Mouse (Mus musculus) macrophage (primary cell): ENCODE data around the gene Ppp2r5a. TPM values are rescaled to one million over a fixed set of nuclear protein-coding genes. Genes with fewer than 3 reads are reported as not detected.

Experiments used
- H3K27ac ChIP-seq: fragments of 350-480 bp; formaldehyde crosslinking; 2 replicates; pipeline ENCODE4 v1.9.0; 2021
- H3K36me3 ChIP-seq: fragments of 350-480 bp; formaldehyde crosslinking; 2 replicates; pipeline ENCODE4 v1.9.0; 2021; ENCODE audit errors: inconsistent target
- H3K4me3 ChIP-seq: fragments of 350-480 bp; formaldehyde crosslinking; 2 replicates; pipeline ENCODE4 v1.9.0; 2021; ENCODE audit errors: inconsistent target
- H3K79me2 ChIP-seq: fragments of 350-480 bp; formaldehyde crosslinking; 2 replicates; pipeline ENCODE4 v1.9.0; 2021; ENCODE audit errors: inconsistent target
- WGBS: methylation state at CpG from one replicate; pipeline ENCODE4 v1.1.7; 2026; ENCODE audit warnings: inconsistent platforms; ENCODE audit not compliant: missing documents; 5-methylcytosine and 5-hydroxymethylcytosine counted together
- polyA plus RNA-seq: library from polyadenylated mRNA; stranded (reverse); fragments of 250-400 nt; gene quantifications from 3 replicates; pipeline ENCODE4 v1.2.4, GENCODE M21; 2018; ENCODE audit warnings: inconsistent platforms

The Ppp2r5a gene
- polyA plus RNA-seq, 1 experiment from 2014 or later = 74.4 TPM

DNA sequence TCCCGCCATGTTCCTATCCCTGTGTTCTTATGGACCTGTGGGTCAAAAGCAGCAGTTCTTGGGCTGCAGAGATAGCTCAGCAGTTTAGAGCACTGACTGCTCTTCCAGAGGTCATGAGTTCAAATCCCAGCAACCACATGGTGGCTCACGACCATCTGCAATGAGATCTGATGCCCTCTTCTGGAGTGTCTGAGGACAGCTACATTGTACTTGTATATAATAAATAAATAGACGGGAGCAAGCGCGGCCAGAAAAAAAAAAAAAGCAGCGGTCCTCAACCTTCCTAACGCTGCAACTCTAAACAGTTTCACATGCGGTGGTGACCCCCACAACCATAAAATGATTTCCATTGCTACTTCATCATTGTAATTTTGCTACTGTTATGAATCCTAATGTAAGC lies 86.3 kb downstream of the Ppp2r5a start:
- no peak overlapping the region for H3K27ac ChIP-seq
- no peaks in the 10 kb centered on the region for H3K36me3 ChIP-seq
- WGBS = 88% methylated on average over 7 of the region's 8 CpGs
- no peaks in the 10 kb centered on the region for H3K79me2 ChIP-seq
- H3K4me3 ChIP-seq = no peak overlapping the region

DNA sequence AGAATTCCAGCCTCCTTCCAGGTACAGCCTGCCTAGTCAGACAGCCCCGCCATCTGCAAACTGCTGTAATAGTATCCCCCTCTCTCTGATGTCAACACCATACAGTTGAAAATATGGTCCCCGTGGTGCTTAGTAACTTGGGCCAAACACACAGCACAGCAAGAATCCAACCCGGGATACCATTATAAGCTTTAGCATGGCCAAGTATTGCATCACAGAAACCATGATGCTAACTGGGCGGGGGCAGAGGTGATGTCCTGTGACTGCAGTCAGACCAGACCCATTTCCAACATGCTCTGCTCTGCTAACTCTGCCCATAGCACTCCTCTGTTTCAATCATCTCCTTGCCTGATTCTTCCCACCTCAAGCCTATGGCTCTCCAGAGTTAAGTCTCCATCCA lies 89.1 kb downstream of the Ppp2r5a start:
- H3K79me2 ChIP-seq = no peaks in the 10 kb centered on the region
- 72% methylated on average over 4 of the region's 4 CpGs for WGBS
- H3K36me3 ChIP-seq = no peaks in the 10 kb centered on the region
- no peak overlapping the region for H3K4me3 ChIP-seq
- no peak overlapping the region for H3K27ac ChIP-seq

DNA sequence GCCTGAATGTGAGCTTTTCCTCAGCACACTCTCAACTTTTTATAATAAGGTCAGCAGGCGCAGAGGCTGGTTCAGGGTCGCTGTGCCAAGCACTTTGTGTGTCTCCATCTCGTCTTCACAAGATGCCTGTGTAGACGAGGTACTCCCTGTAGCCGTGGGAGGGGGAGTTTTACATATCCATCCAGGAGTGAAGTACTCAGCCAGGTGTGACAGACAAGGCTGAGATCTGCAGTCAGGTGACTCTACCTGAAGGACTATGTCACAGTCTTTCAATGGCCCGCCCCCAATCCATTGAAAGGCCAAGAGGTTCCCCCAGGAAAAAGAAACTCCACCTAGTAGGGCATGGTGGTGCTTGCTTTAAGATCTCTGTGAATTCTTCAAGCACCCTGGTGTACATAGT lies 89.9 kb downstream of the Ppp2r5a start:
- Histone ChIP-seq H3K79me2 (no peaks in the 10 kb centered on the region), H3K4me3 (peak overlapping the region; percentile 55), H3K27ac (peak overlapping the region; percentile 82), H3K36me3 (no peaks in the 10 kb centered on the region)
- WGBS = 42% methylated on average over 6 of the region's 6 CpGs

DNA sequence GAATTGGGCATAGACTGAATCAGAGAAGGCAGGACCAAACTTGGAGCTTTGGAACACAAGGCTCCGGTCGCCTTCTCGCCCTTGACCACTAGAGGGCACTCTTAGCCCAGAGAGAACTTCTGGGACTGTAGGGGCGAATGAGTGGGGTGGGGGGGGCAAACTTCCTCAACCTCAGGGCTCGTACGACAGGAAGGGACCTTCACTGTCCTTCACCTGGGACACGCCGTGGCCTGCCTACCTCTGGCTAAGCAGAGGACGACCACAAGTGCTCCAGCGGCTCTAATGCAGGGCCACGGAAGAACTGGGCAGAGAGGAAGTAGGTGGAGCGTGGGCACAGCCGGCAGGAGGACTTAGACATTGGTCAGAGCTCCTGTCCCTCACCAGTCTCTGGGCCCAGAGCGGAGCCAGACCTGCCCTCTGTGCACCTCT lies 90.5 kb downstream of the Ppp2r5a start:
- H3K27ac ChIP-seq = peak overlapping the region; percentile 82
- WGBS = under 1% methylated on average over 14 of the region's 14 CpGs

DNA sequence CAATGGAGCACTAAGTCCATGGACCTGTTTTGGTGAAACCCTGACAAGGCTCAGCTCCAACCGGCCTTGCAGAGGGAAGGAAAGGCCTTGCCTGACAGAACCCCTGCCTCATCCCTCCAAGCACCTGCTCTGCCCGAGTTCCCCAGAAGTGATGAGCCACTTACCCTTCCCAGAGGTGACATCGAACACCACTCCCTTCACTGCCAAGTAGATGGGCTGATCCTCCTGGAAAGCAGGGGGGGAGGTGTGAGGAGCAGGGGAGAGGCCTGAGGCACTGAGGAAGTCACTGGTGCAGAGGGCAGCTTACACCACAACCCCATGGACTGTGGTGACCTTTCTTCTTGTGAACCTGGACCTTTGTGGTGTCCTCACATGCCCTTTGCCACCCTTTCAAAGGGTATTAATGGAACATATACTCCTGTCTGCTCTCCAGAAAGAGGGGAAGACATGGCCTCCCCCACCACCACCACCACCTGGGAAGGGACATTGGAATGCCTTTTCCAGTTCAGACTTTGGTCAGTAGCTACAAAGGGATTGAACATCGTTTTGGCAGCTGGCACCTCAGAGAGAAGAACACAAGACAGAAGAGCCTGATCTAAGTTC lies 91.7 kb downstream of the Ppp2r5a start:
- Histone ChIP-seq H3K4me3 (no peak overlapping the region), H3K36me3 (no peaks in the 10 kb centered on the region), H3K79me2 (no peaks in the 10 kb centered on the region), H3K27ac (no peak overlapping the region)
- 95% methylated on average over 3 of the region's 4 CpGs for WGBS

More for the DNA sequence above, 90.5 kb downstream of the Ppp2r5a start:
- Histone ChIP-seq H3K79me2 (no peaks in the 10 kb centered on the region), H3K4me3 (peak overlapping the region; percentile 55), H3K36me3 (no peaks in the 10 kb centered on the region)

DNA sequence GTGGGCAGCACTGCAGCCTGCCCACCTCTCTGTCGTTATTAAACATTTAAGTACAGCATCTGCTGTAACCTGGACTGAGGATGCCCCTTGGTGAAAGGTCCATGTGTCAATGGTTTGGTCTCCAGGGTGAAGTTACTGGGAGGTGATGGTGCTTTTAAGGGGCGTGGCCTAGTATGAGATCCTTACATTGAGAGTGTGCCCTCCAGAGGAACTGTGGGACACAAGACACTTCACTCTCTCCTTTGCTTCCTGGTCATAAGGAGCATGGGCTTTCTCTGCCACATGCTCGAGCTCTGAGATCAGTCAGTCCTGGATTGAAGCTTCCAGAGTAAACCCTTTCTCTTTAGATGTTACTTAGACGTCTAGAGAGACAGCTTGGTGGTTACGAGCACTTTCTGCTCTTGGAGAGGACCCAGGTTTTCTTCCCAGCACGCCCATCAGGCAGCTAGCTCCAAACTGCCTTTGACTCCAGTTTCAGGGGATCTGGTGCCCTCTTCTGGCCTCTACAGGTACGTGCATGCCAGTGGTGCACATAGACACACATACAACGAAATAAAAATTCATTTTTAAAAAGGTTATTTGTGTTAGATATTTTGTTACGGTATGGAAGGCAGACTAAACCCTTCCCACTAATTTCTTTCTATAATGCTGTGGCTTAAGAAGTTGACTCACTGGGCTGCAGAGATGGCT lies 95.2 kb downstream of the Ppp2r5a start:
- Histone ChIP-seq H3K27ac (no peak overlapping the region), H3K4me3 (no peak overlapping the region), H3K79me2 (no peaks in the 10 kb centered on the region), H3K36me3 (no peaks in the 10 kb centered on the region)
- 90% methylated on average over 7 of the region's 9 CpGs for WGBS

DNA sequence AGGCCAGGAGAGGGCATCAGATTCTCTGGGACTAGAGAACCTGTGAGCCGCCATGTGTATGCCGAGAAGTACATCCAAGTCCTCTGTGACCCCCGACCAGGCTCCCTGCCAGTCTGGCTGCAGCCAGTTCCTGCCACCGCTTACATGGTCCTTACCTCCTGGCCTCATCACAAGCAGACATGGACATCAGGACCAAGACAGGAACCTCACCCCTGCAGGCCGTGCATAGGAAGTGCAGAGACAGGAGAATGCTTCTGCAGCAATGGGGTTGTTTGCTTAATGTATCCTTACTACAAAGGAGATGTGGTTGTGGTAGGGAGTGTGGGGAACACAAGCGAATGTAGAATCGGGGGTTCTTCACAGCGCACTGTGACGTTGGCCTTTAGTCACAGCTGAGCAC lies 96.8 kb downstream of the Ppp2r5a start:
- WGBS = 95% methylated on average over 9 of the region's 9 CpGs
- H3K27ac ChIP-seq = no peak overlapping the region
- no peak overlapping the region for H3K4me3 ChIP-seq
- H3K36me3 ChIP-seq = no peaks in the 10 kb centered on the region
- no peaks in the 10 kb centered on the region for H3K79me2 ChIP-seq

DNA sequence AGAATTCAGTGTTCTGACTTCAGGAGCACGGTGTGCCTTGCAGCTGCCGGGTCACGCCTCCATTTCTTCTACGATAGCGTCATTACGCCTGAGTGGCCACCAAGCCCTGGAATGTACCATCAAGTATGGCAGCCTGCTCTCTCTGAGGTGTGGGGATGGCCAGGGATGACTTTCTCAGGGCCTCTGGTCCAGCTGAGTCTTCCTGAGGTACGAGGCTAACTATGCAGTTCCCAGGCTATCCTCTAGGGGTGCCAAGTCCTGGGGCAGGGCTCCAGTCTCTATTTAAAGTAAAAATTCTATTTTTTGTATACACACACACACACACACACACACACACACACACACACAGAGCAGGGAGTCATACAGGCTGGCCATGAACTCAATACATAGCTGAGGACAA lies 97.5 kb downstream of the Ppp2r5a start:
- H3K27ac ChIP-seq = no peak overlapping the region
- no peaks in the 10 kb centered on the region for H3K79me2 ChIP-seq
- H3K4me3 ChIP-seq = no peak overlapping the region
- no peaks in the 10 kb centered on the region for H3K36me3 ChIP-seq
- 71% methylated on average over 5 of the region's 7 CpGs for WGBS

DNA sequence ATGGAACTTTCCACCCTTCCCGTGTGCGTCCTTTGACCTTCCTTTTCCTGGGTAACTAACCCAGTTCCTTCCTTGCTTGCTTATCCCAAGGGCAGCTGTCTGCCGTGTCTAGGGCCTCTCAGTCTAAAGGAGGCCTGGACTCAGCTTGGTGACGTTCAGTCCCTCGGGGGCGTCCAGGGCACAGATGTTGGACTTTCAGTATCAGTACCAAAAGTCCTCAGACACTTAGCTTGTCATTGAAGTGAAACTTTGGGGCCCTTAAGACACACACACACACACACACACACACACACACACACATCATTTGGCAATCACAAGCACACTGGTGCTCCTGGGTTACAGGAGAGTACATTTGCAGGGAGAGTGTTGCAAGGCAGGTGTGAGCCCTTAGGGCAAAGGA lies 98.9 kb downstream of the Ppp2r5a start:
- no peak overlapping the region for H3K4me3 ChIP-seq
- WGBS = 88% methylated on average over 6 of the region's 6 CpGs
- no peak overlapping the region for H3K27ac ChIP-seq
- no peaks in the 10 kb centered on the region for H3K36me3 ChIP-seq
- H3K79me2 ChIP-seq = no peaks in the 10 kb centered on the region

DNA sequence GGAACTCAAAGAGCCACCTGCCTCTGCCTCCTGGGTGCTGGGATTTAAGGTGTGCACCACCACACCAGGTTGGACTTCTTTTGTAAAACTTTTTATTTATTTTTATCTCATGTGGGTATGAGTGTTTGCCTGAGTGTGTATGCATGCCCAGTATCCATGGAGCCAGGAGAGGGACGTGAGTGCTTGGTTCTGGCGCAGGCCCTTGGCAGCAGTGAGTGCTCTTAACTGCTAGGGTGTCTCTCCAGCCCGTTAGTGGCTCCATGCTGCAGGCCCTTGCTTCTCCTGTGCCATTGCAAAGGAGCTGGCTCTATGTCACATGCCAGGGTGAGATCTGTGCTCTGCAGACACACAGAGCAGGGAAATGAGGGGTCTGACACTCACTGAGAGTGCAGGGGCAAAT lies 99.3 kb downstream of the Ppp2r5a start:
- 95% methylated on average over 3 of the region's 3 CpGs for WGBS
- H3K79me2 ChIP-seq = no peaks in the 10 kb centered on the region
- H3K36me3 ChIP-seq = no peaks in the 10 kb centered on the region
- H3K4me3 ChIP-seq = no peak overlapping the region
- no peak overlapping the region for H3K27ac ChIP-seq

Other genes with a start within 250 kb of the Ppp2r5a start
- not detected in 3 replicates for gene Fam71a, start 238.5 kb downstream of the Ppp2r5a start, polyA plus RNA-seq
- 201 to 678 TPM (median 211 TPM) in 3 replicates for gene Atf3, start 185.2 kb downstream of the Ppp2r5a start, polyA plus RNA-seq
- gene Nenf, start 85.1 kb downstream of the Ppp2r5a start, polyA plus RNA-seq = 30.8 to 55.9 TPM (median 45.1 TPM) in 3 replicates
- 54.6 to 94.7 TPM (median 76.4 TPM) in 3 replicates for gene Tmem206, start 77.4 kb downstream of the Ppp2r5a start, polyA plus RNA-seq
- 0.82 to 15.2 TPM (median 2.0 TPM) in 3 replicates for gene Dtl, start 172.3 kb upstream of the Ppp2r5a start, polyA plus RNA-seq
- 8.0 to 16.2 TPM (median 13.5 TPM) in 3 replicates for gene Ints7, start 172.4 kb upstream of the Ppp2r5a start, polyA plus RNA-seq